Mouse (Mus musculus) lung, embryonic 14.5 days (tissue): ENCODE measurements around the gene Serhl. TPM values are rescaled to one million over a fixed set of nuclear protein-coding genes. Genes with fewer than 3 reads are reported as not detected.

Experiments used
- ATAC-seq: fragments of 200-750 bp; cut with Nextera tagmentation; 2 replicates; pipeline ENCODE4 v1.8.0; 2017; ENCODE audit warnings: mild to moderate bottlenecking, moderate TSS enrichment, moderate library complexity; ENCODE audit not compliant: insufficient read depth
- DNase-seq: peaks from one replicate; pipeline ENCODE4 v3.0.0-alpha.2; 2015
- H3K27ac ChIP-seq: fragments of 300-500 bp; sonication (generic); 2 replicates; pipeline ENCODE4 v1.5.1; 2014; ENCODE audit warnings: low read depth, mild to moderate bottlenecking, moderate library complexity
- H3K27me3 ChIP-seq: fragments of 300-500 bp; sonication (generic); 2 replicates; pipeline ENCODE4 v1.6.1; 2014; ENCODE audit warnings: low read length, control low read depth; ENCODE audit not compliant: insufficient read depth
- H3K36me3 ChIP-seq: fragments of 300-500 bp; sonication (generic); 2 replicates; pipeline ENCODE4 v1.6.1; 2014; ENCODE audit warnings: control low read depth; ENCODE audit not compliant: insufficient read depth
- H3K4me1 ChIP-seq: fragments of 300-500 bp; sonication (generic); 2 replicates; pipeline ENCODE4 v1.6.1; 2014; ENCODE audit warnings: antibody characterized with exemption, control low read depth; ENCODE audit not compliant: insufficient read depth
- H3K4me2 ChIP-seq: fragments of 300-500 bp; sonication (generic); 2 replicates; pipeline ENCODE4 v1.6.1; 2014; ENCODE audit warnings: mild to moderate bottlenecking
- H3K4me3 ChIP-seq: fragments of 300-500 bp; sonication (generic); 2 replicates; pipeline ENCODE4 v1.5.1; 2014; ENCODE audit warnings: low read depth, low read length
- H3K9ac ChIP-seq: fragments of 300-500 bp; sonication (generic); 2 replicates; pipeline ENCODE4 v1.6.1; 2014
- H3K9me3 ChIP-seq: fragments of 300-500 bp; sonication (generic); 2 replicates; pipeline ENCODE4 v1.6.1; 2016; ENCODE audit warnings: low read depth, low read length, control low read depth
- CTCF ChIP-seq: IDR thresholded peaks from 2 replicates; pipeline ENCODE4 v1.5.1; 2016; ENCODE audit warnings: antibody characterized with exemption, low read depth
- WGBS: fragments of 180-500 bp; shearing (Covaris S2); extraction: QIAGEN DNeasy Blood & Tissue Kit; methylation state at CpG from one replicate; pipeline ENCODE4 v1.1.7; 2014; 5-methylcytosine and 5-hydroxymethylcytosine counted together
- polyA plus RNA-seq: library from polyadenylated mRNA; unstranded; fragments of >200 nt; fragmentation: Nextera tagmentation; extraction: Ambion mirVana; gene quantifications from 2 replicates; pipeline ENCODE4 v1.2.1, GENCODE M21; 2014

The Serhl gene
- polyA plus RNA-seq, 1 experiment from 2014 or later: 68.1 TPM

DNA sequence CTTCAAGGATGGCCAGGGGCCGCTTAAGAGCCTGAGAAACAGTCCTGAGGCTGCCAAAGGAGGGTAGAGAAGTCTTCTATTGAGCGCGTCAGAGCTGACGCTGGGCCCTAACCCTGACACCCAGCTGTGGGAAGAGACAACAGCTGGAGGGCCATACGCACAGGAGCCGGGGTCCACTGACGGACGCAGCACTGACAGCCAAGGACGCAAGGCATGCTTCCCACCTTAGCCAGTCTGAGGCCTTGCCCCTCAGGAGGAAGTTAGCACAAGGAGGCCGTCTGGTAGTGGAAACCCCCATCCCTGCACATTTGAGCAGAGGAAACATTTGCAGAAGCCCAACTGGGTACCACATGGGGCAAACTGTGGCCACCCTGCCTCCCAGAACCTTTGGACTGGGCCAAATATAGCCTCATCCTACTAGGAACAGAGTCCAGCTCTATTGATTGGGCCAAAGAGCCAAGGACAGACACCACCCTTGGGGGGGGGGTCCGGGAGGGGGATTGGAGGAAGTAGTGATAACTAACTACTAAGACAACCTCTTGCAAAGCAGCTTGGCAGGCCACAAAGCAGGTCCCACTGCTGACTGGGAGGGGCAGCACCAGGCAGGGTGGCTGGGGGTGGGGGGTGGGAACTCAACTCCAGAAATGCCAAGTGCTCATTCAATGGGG, 73.6 kb downstream of the Serhl start:
- no peak for DNase-seq
- Histone ChIP-seq H3K36me3 (peaks cover 48% of the 10 kb centered on the region), H3K4me2 (no peak overlapping the region), H3K4me1 (peaks cover 14% of the 10 kb centered on the region), H3K27ac (no peak overlapping the region), H3K9ac (no peak overlapping the region), H3K4me3 (no peak overlapping the region), H3K27me3 (no peaks in the 10 kb centered on the region), H3K9me3 (no peaks in the 10 kb centered on the region)
- ATAC-seq: no peak
- WGBS: 88% methylated on average over 11 of the region's 11 CpGs
- TF ChIP-seq CTCF: no peak

DNA sequence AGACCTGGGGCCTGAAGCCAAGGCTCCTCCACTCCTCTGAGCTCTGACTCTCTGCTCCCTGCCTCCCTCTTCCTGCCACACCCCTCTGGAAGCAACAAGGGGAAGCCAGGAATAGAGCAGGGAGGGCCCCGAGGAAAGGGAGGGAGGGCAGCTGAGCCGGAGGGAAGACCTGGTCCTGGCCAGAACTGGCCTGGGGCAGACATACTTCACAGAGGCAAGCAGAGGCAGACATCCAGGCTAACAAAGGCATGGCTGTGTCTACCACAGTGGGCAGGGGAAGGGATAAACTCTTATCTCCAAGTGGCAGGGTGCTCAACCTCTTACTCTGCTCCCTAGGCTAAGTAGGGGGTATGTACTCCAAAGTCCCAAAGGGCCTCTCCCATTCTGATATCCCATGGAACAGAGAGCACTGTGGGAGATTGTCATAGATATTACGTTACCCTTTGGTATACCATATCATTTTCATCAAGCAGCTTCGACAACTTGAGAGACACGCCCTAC, 75.7 kb downstream of the Serhl start:
- ATAC-seq (peak; percentile 42), DNase-seq (peak; percentile 57)
- Histone ChIP-seq H3K9ac (no peak overlapping the region), H3K36me3 (peaks cover 27% of the 10 kb centered on the region), H3K27ac (peak overlapping the region; percentile 54; the same call in 1 of the 2 replicates), H3K4me1 (peaks cover 23% of the 10 kb centered on the region), H3K4me3 (no peak overlapping the region), H3K4me2 (no peak overlapping the region), H3K27me3 (no peaks in the 10 kb centered on the region), H3K9me3 (no peaks in the 10 kb centered on the region)
- TF ChIP-seq CTCF: no peak
- 53% methylated on average over 5 of the region's 5 CpGs for WGBS

- Histone ChIP-seq H3K4me1 (peaks cover 26% of the 10 kb centered on the region), H3K36me3 (peaks cover 20% of the 10 kb centered on the region), H3K27ac (no peak overlapping the region), H3K9me3 (no peaks in the 10 kb centered on the region), H3K27me3 (no peaks in the 10 kb centered on the region), H3K4me3 (no peak overlapping the region), H3K4me2 (no peak overlapping the region), H3K9ac (no peak overlapping the region)
- DNase-seq: no peak
- no peak for ATAC-seq
- TF ChIP-seq CTCF: no peak
- WGBS: 59% methylated on average over 13 of the region's 13 CpGs
Measured at GRCm38 (mm10) chr15:83165526-83166315, 76.4 kb downstream of the Serhl start.

Other genes with a start within 250 kb of the Serhl start
- gene Tcf20, start 101.6 kb upstream of the Serhl start, polyA plus RNA-seq: 9.9 and 10.9 TPM in 2 replicates
- gene Nfam1, start 56.2 kb upstream of the Serhl start, polyA plus RNA-seq: 3.6 and 3.9 TPM in 2 replicates
- 51.0 and 59.3 TPM in 2 replicates for gene Rrp7a, start 33.3 kb downstream of the Serhl start, polyA plus RNA-seq
- gene Poldip3, start 59.9 kb downstream of the Serhl start, polyA plus RNA-seq: 159 and 162 TPM in 2 replicates
- 161 and 164 TPM in 2 replicates for gene Cyb5r3, start 83.1 kb downstream of the Serhl start, polyA plus RNA-seq
- gene A4galt, start 162.3 kb downstream of the Serhl start, polyA plus RNA-seq: 2.4 TPM in 2 replicates